Mouse (Mus musculus) neural tube, embryonic 15.5 days (tissue): ENCODE results near the gene Grip1. TPM values are rescaled to one million over a fixed set of nuclear protein-coding genes. Genes with fewer than 3 reads are reported as not detected.

Experiments used
- ATAC-seq: fragments of 200-750 bp; cut with Nextera tagmentation; 2 replicates; pipeline ENCODE4 v1.8.0; 2017; ENCODE audit warnings: mild to moderate bottlenecking, moderate TSS enrichment, moderate library complexity; ENCODE audit not compliant: low FRiP score
- H3K27ac ChIP-seq: fragments of 300-500 bp; sonication (generic); replicated peaks from 2 replicates; pipeline ENCODE4 v1.5.1; 2015; ENCODE audit warnings: mild to moderate bottlenecking, inconsistent platforms
- H3K27me3 ChIP-seq: fragments of 300-500 bp; sonication (generic); replicated peaks from 2 replicates; pipeline ENCODE4 v1.6.1; 2015; ENCODE audit warnings: inconsistent platforms
- H3K36me3 ChIP-seq: fragments of 300-500 bp; sonication (generic); 2 replicates; pipeline ENCODE4 v1.6.1; 2015; ENCODE audit warnings: inconsistent platforms
- H3K4me1 ChIP-seq: fragments of 300-500 bp; sonication (generic); 2 replicates; pipeline ENCODE4 v1.6.1; 2015; ENCODE audit warnings: inconsistent platforms
- H3K4me2 ChIP-seq: fragments of 300-500 bp; sonication (generic); 2 replicates; pipeline ENCODE4 v1.6.1; 2015; ENCODE audit warnings: inconsistent platforms, mild to moderate bottlenecking, moderate library complexity
- H3K4me3 ChIP-seq: fragments of 300-500 bp; sonication (generic); replicated peaks from 2 replicates; pipeline ENCODE4 v1.5.1; 2015; ENCODE audit warnings: mild to moderate bottlenecking, inconsistent platforms
- H3K9ac ChIP-seq: fragments of 300-500 bp; sonication (generic); replicated peaks from 2 replicates; pipeline ENCODE4 v1.6.1; 2015; ENCODE audit warnings: mild to moderate bottlenecking, inconsistent platforms
- H3K9me3 ChIP-seq: fragments of 300-500 bp; sonication (generic); replicated peaks from 2 replicates; pipeline ENCODE4 v1.6.1; 2016; ENCODE audit warnings: inconsistent platforms
- WGBS: fragments of 180-500 bp; shearing (Covaris S2); methylation state at CpG from one replicate; pipeline ENCODE4 v1.1.7; 2015; ENCODE audit warnings: mixed read lengths; 5-methylcytosine and 5-hydroxymethylcytosine counted together
- polyA plus RNA-seq: library from polyadenylated mRNA; unstranded; fragments of >200 nt; fragmentation: Nextera tagmentation; extraction: Ambion mirVana; gene quantifications from 2 replicates; pipeline ENCODE4 v1.2.1, GENCODE M21; 2015

The Grip1 gene
- polyA plus RNA-seq, 1 experiment from 2014 or later: 21.7 TPM

DNA sequence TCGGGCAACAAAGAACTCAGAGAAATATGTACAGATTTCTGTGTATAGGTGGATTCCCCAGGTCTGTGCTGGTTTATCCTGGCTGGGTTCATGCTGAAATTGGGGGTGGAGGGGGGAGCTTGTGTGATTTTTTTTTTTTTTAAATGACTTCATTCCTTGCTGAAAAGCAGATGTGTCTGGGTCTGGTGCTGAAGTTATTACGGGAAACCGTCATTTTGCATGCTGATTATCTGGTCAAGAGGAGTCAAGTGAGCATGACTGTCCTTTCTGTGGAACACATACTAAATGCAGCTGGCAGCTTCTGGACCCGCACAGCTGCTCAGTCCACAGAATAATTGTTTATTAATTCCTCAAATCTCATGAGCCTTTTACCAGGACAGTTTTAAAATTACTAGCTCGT lies 366.1 kb downstream of the Grip1 start:
- Histone ChIP-seq H3K27ac (peak overlapping the region; percentile 88), H3K4me3 (peak overlapping the region; percentile 48), H3K9me3 (no peaks in the 10 kb centered on the region), H3K27me3 (no peaks in the 10 kb centered on the region), H3K9ac (peak overlapping the region; percentile 57), H3K4me2 (peak overlapping the region; percentile 60), H3K36me3 (no peaks in the 10 kb centered on the region), H3K4me1 (peaks cover 39% of the 10 kb centered on the region)
- no peak; the same call in 1 of the 2 replicates for ATAC-seq
- WGBS: 8% methylated on average over 5 of the region's 5 CpGs

DNA sequence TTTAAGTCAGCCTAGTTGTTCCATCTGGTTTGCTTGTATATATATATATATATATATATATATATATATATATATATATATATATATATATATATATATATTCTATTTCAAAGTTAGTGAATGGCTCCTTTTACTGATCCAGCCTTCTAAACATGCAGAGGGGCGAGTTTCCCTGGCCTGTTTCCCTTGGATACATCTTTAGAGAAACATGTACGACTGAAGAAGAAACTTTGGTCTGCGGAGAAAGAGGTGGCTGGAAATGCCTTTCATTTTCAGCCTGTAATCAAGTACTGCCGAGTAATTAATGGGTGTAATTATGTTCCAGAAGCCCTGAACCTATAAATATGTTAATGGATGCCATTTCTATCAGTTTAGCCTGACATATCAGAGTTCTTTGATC lies 366.8 kb downstream of the Grip1 start:
- Histone ChIP-seq H3K27me3 (no peaks in the 10 kb centered on the region), H3K9me3 (no peaks in the 10 kb centered on the region), H3K36me3 (no peaks in the 10 kb centered on the region), H3K4me3 (peak overlapping the region; percentile 29), H3K4me1 (peaks cover 40% of the 10 kb centered on the region), H3K4me2 (peak overlapping the region; percentile 52), H3K9ac (0 out of 2 replicates have a peak overlapping the region, but pooled peaks have one; percentile 23), H3K27ac (0 out of 2 replicates have a peak overlapping the region, but pooled peaks have one; percentile 33)
- 16% methylated on average over 4 of the region's 4 CpGs for WGBS
- no peak for ATAC-seq

DNA sequence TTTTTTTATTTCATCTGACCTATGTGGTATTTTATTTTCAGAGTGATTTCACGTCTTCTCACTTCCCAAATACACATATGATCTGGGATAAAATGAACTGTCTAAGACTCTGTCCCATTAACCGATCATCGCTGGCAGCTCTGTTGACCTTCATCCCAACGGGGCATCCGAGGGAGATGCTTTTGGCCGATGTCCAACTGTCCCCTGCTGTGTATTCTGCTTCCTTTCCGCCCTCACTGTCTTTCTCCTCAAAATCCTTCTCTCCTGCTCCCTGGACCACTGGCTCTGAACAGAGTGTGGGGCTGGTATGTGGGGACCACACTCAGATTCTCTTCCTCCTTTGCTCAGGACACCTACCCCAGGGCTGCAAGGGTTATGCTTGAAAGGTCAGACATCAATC lies 370.1 kb downstream of the Grip1 start:
- no peak overlapping the region; the same call in 1 of the 2 replicates for H3K27ac ChIP-seq

DNA sequence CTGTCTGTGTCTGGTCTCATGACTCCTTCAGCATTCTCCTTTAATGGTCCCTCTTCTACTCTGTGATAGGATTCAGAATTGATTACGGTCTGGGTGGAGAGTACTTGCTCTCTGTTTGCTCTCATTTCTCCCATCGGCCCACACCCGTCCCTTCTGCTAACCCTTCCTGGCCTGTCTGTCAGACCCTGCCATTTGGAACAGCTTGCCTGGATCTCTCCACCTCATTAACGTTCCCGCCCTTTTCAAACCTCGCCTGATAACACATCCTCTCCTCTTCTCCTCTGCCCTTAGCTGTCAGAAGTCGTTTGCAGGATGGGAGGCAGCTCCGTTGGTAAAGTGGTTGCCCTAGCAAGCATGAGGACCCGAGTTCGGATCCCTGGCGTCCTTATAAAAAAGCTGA lies 370.9 kb downstream of the Grip1 start:
- Histone ChIP-seq H3K9ac (no peak overlapping the region), H3K4me2 (no peak overlapping the region), H3K27me3 (no peaks in the 10 kb centered on the region), H3K36me3 (no peaks in the 10 kb centered on the region), H3K27ac (0 out of 2 replicates have a peak overlapping the region, but pooled peaks have one; percentile 3), H3K9me3 (no peaks in the 10 kb centered on the region), H3K4me1 (peaks cover 32% of the 10 kb centered on the region), H3K4me3 (no peak overlapping the region)
- no peak for ATAC-seq
- 63% methylated on average over 11 of the region's 11 CpGs for WGBS

More for the DNA sequence above, 370.1 kb downstream of the Grip1 start:
- Histone ChIP-seq H3K9ac (no peak overlapping the region), H3K36me3 (no peaks in the 10 kb centered on the region), H3K9me3 (no peaks in the 10 kb centered on the region), H3K4me3 (no peak overlapping the region), H3K4me1 (peaks cover 38% of the 10 kb centered on the region), H3K27me3 (no peaks in the 10 kb centered on the region), H3K4me2 (peak overlapping the region; percentile 15; the same call in 1 of the 2 replicates)
- no peak for ATAC-seq
- 32% methylated on average over 7 of the region's 7 CpGs for WGBS

DNA sequence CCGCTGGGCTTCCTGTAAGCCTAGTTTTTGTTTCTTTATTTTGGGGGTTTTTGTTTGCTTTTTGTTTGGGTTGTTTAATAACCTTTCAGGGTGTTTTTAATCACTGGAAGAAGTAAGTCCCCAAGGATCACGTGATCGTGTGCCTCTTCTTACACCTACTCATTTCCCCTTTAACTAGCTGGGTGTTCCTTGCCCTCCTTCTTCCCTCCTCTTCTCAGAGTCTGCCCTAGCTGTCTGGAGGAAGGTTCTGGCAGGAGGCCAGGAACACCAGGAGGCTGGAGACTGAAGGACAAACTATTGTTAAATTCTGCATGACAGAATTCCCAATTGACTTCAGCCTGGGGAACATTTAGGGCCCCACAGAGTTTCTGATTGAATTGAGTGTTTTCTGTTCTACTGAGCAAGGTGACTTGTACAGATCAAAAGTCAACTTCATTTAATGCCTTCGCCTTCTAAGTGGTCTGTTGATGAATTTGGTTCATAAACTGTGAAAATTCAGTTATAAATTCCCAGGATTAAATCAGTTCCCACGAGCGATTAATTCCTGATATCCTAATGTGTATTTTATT lies 376.8 kb downstream of the Grip1 start:
- no peaks in the 10 kb centered on the region for H3K27me3 ChIP-seq
- H3K4me1 ChIP-seq: peaks cover 8% of the 10 kb centered on the region; the same call in 1 of the 2 replicates
- no peak overlapping the region for H3K27ac ChIP-seq
- H3K4me3 ChIP-seq: no peak overlapping the region
- WGBS: 66% methylated on average over 6 of the region's 6 CpGs
- no peak for ATAC-seq
- no peak overlapping the region for H3K9ac ChIP-seq
- H3K9me3 ChIP-seq: no peaks in the 10 kb centered on the region
- no peak overlapping the region for H3K4me2 ChIP-seq
- H3K36me3 ChIP-seq: no peaks in the 10 kb centered on the region

DNA sequence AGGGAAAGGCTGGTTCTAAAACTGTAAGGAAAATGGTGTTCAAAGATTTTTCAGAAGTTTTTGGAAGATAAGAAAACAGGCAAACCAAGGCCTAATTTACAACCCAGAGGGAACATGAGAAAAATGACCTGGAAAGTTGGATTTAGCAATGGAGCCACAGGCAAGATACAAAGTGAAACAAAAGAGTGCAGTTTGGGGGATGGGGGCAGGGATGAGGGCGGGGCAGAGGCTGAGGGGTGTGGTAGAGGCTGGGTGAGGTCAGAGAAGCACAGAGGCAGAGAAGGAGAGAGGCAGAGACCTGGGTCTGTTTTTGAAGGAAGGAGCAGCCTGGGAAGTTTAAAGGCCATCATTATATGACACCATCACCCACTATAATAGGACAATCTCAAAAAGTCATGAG lies 377.5 kb downstream of the Grip1 start:
- Histone ChIP-seq H3K4me1 (peaks cover 3% of the 10 kb centered on the region; the same call in 1 of the 2 replicates), H3K27ac (no peak overlapping the region), H3K4me2 (no peak overlapping the region), H3K36me3 (no peaks in the 10 kb centered on the region), H3K4me3 (no peak overlapping the region), H3K9me3 (no peaks in the 10 kb centered on the region), H3K27me3 (no peaks in the 10 kb centered on the region), H3K9ac (no peak overlapping the region)
- 92% methylated on average over 1 of the region's 1 CpGs for WGBS
- ATAC-seq: no peak

DNA sequence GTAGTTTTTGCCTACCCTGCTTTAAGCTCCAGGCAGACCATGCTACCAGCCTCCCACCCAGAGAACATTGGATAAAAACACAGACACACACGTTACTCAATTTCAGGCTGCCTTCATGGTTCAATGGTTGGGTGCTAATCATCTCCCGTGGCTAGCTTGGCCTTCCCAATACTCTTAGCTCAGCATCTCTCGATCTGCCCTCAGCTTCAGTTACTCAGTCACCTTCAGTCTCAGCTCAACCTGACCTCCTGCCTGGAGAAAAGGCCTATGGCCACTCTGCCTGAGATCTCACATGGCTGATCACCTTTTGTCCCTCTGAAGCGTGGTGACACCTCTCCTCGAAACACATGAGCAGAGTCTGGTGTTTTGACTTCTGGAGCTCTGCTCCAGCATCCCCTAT lies 379.7 kb downstream of the Grip1 start:
- 76% methylated on average over 5 of the region's 5 CpGs for WGBS
- Histone ChIP-seq H3K4me3 (no peak overlapping the region), H3K27ac (no peak overlapping the region), H3K4me1 (peaks cover 4% of the 10 kb centered on the region), H3K9me3 (no peaks in the 10 kb centered on the region), H3K36me3 (no peaks in the 10 kb centered on the region), H3K9ac (no peak overlapping the region), H3K4me2 (no peak overlapping the region), H3K27me3 (no peaks in the 10 kb centered on the region)
- ATAC-seq: no peak

DNA sequence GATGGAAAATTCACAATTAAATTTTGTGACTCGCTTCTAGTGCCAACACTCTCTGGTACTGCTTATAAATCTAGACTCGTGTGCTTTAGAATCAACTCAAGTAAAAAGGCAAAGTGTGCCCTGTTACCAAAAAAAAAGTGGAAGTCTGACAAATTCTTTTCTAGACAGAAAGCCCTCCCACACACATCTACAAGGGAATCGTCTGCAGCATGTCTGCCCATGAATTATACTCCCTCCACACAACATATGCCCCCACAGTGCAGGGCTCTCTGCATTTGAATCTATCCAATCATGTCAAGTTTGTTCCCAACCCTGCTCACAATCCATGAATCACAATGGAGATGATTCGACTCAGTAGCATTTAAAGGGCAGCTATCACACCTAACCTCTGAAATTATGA lies 380.5 kb downstream of the Grip1 start:
- no peak overlapping the region for H3K4me2 ChIP-seq
- H3K36me3 ChIP-seq: no peaks in the 10 kb centered on the region
- no peak overlapping the region for H3K27ac ChIP-seq
- no peak for ATAC-seq
- H3K27me3 ChIP-seq: no peaks in the 10 kb centered on the region
- no peak overlapping the region for H3K4me3 ChIP-seq
- WGBS: 61% methylated on average over 4 of the region's 4 CpGs
- H3K4me1 ChIP-seq: peaks cover 4% of the 10 kb centered on the region
- H3K9me3 ChIP-seq: no peaks in the 10 kb centered on the region
- no peak overlapping the region for H3K9ac ChIP-seq

DNA sequence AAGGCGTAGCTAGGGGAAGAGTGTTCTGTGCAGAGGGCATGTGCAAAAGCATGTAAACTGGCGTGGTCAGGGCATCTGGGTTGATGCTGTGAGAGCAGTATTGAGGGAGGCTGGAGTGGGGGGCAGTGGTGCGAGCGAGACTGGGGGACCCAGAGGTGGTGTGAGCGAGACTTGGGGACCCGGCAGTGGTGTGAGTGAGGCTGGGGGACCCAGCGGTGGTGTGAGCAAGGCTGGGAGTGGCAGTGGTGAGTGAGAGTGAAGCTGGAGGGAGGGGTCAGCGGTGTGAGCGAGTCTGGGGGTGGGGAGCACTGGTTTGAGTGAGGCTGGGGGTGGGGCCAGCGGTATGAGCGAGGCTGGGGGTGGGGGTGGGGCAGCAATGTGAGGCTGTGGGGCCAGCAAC lies 386.0 kb downstream of the Grip1 start:
- Histone ChIP-seq H3K9ac (no peak overlapping the region), H3K9me3 (no peaks in the 10 kb centered on the region), H3K4me3 (no peak overlapping the region), H3K36me3 (no peaks in the 10 kb centered on the region), H3K27me3 (no peaks in the 10 kb centered on the region), H3K27ac (no peak overlapping the region), H3K4me1 (peaks cover 2% of the 10 kb centered on the region; the same call in 1 of the 2 replicates), H3K4me2 (no peak overlapping the region)
- ATAC-seq: no peak
- 86% methylated on average over 11 of the region's 11 CpGs for WGBS

DNA sequence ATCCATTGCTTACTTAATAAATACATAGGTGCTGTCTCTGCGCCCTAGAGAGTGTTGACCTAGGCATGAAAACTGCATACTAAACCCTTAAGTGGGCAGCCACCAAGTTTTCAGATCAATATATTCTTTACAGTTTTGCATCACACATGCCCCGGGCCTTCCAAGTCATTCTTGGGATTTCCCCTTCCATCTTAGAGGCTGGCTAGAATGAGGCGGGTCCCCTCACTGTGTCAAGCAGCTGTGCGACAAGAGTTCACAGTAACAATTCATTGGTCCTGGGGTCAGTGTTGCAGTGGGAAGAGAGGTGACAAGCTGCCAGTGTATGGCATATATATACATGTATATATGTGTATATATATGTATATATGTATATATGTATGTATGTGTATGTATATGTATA lies 388.4 kb downstream of the Grip1 start:
- H3K4me1 ChIP-seq: peaks cover 11% of the 10 kb centered on the region
- H3K4me2 ChIP-seq: no peak overlapping the region
- no peaks in the 10 kb centered on the region for H3K27me3 ChIP-seq
- no peak overlapping the region for H3K4me3 ChIP-seq
- no peak overlapping the region for H3K27ac ChIP-seq
- no peak for ATAC-seq
- 92% methylated on average over 4 of the region's 4 CpGs for WGBS
- H3K9ac ChIP-seq: no peak overlapping the region
- no peaks in the 10 kb centered on the region for H3K36me3 ChIP-seq
- H3K9me3 ChIP-seq: no peaks in the 10 kb centered on the region

DNA sequence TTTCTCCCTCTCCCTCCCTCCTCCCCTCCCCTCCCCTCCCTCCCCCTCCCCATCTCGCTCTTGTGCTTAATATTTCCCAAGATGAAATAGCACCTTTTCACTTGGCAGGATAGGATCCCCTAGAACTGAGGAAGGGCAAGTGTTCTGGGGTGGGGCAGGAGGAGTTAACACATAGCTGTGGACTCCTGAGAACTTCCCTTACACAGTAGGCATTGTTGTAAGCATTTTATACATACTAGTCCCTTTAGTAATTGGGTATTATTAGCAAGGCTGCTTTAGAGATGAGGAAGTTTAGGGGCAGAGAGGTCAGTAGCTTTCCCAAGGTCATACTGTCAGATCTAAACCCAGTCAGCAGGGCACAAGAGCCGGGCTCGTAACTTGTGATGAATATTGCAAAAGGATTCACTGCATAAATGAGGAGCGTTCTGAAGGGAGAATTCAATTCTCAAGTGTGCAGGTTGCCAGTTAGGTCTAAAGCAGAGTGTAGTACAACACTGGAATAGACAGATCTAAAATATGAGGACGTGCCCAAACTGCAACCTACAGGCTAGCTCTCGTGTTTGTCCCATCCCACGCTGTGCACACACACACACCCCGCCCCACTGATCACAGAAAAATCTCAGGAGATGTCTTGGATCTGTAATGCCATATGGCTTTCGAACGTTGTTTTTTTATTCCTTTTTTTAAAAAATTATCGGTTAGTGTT lies 392.2 kb downstream of the Grip1 start:
- no peaks in the 10 kb centered on the region for H3K9me3 ChIP-seq
- no peak overlapping the region for H3K4me3 ChIP-seq
- ATAC-seq: no peak
- no peak overlapping the region for H3K27ac ChIP-seq
- H3K9ac ChIP-seq: no peak overlapping the region
- no peaks in the 10 kb centered on the region for H3K36me3 ChIP-seq
- peaks cover 9% of the 10 kb centered on the region for H3K4me1 ChIP-seq
- H3K27me3 ChIP-seq: no peaks in the 10 kb centered on the region
- WGBS: 74% methylated on average over 11 of the region's 11 CpGs
- no peak overlapping the region for H3K4me2 ChIP-seq

DNA sequence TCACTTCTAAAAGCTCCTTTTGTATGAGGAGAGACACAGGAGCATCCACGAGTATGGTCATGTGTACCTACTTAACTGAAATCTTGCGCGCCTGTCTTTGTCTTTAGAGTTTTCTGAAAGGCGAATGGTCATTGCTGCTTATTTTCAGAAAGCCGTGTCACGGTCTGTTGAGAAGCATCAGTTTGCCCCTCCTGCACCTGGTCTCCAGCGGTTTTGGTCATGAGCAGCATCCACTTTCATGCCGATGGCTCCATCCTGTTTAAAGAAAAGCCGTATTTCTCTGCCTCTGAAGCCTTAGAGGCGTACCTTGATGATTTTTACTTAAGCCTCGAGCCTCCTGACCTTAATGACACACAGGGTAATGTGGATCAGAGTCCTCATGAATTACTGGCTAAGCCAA lies 398.0 kb downstream of the Grip1 start:
- H3K9me3 ChIP-seq: no peaks in the 10 kb centered on the region
- ATAC-seq: no peak
- H3K27me3 ChIP-seq: no peaks in the 10 kb centered on the region
- H3K27ac ChIP-seq: no peak overlapping the region
- H3K9ac ChIP-seq: no peak overlapping the region
- H3K36me3 ChIP-seq: no peaks in the 10 kb centered on the region
- H3K4me2 ChIP-seq: no peak overlapping the region
- no peaks in the 10 kb centered on the region for H3K4me1 ChIP-seq
- H3K4me3 ChIP-seq: no peak overlapping the region
- 82% methylated on average over 11 of the region's 11 CpGs for WGBS
